Mouse (Mus musculus): ENCODE measurements at regions not wholly inside any gene's neighbourhood (a gene's known extent, or its start where the extent isn't known, plus 50 kb on each side); places are given as distances from the start of the nearest gene placed in this dataset.

GRCm38 (mm10) chr14:72227441-72227840 lies 264.2 kb downstream of the Gm9195 start:
- no peaks in the 10 kb centered on the region for H3K27me3 ChIP-seq (replicated peaks)
- no peak overlapping the region for H3K4me3 ChIP-seq (replicated peaks)
- TF ChIP-seq GATA1 (IDR thresholded peaks at IDR 0.05; ENCODE audit: borderline replicate concordance, low read length) (no peak), FLI1 (IDR thresholded peaks at IDR 0.05; ENCODE audit: low read length) (no peak)
- no peaks in the 10 kb centered on the region for H3K36me3 ChIP-seq (replicated peaks; ENCODE audit: low read length)
- H3K9me3 ChIP-seq, result no peaks in the 10 kb centered on the region
- H3K4me1 ChIP-seq, result no peaks in the 10 kb centered on the region

- Histone ChIP-seq H3K36me3 (replicated peaks; ENCODE audit: low read length) (no peaks in the 10 kb centered on the region), H3K4me1 (no peaks in the 10 kb centered on the region), H3K4me3 (replicated peaks) (no peak overlapping the region), H3K9me3 (no peaks in the 10 kb centered on the region), H3K27me3 (replicated peaks) (no peaks in the 10 kb centered on the region)
- TF ChIP-seq GATA1 (IDR thresholded peaks at IDR 0.05; ENCODE audit: borderline replicate concordance, low read length), result no peak
- TF ChIP-seq FLI1 (IDR thresholded peaks at IDR 0.05; ENCODE audit: low read length), result no peak
Observed at GRCm38 (mm10) chr14:72226946-72227345, 264.7 kb downstream of the Gm9195 start.

GRCm38 (mm10) chr14:72222836-72223235 lies 268.8 kb downstream of the Gm9195 start:
- Histone ChIP-seq H3K4me3 (replicated peaks) (no peak overlapping the region), H3K27me3 (replicated peaks) (no peaks in the 10 kb centered on the region), H3K4me1 (no peaks in the 10 kb centered on the region), H3K9me3 (no peaks in the 10 kb centered on the region), H3K36me3 (replicated peaks; ENCODE audit: low read length) (no peaks in the 10 kb centered on the region)
- TF ChIP-seq GATA1 (IDR thresholded peaks at IDR 0.05; ENCODE audit: borderline replicate concordance, low read length) (no peak), FLI1 (IDR thresholded peaks at IDR 0.05; ENCODE audit: low read length) (no peak)

GRCm38 (mm10) chr14:72219523-72219922 lies 272.1 kb downstream of the Gm9195 start:
- H3K36me3 ChIP-seq (replicated peaks; ENCODE audit: low read length), result no peaks in the 10 kb centered on the region

GRCm38 (mm10) chr14:72200307-72200706 lies 291.3 kb downstream of the Gm9195 start:
- no peak overlapping the region for H3K4me3 ChIP-seq (replicated peaks)
- H3K9me3 ChIP-seq, result no peaks in the 10 kb centered on the region
- no peaks in the 10 kb centered on the region for H3K27me3 ChIP-seq (replicated peaks)
- TF ChIP-seq GATA1 (IDR thresholded peaks at IDR 0.05; ENCODE audit: borderline replicate concordance, low read length) (no peak), FLI1 (IDR thresholded peaks at IDR 0.05; ENCODE audit: low read length) (no peak)
- no peaks in the 10 kb centered on the region for H3K36me3 ChIP-seq (replicated peaks; ENCODE audit: low read length)
- no peaks in the 10 kb centered on the region for H3K4me1 ChIP-seq

More at GRCm38 (mm10) chr14:72219523-72219922, 272.1 kb downstream of the Gm9195 start:
- Histone ChIP-seq H3K9me3 (no peaks in the 10 kb centered on the region), H3K4me3 (replicated peaks) (no peak overlapping the region), H3K4me1 (no peaks in the 10 kb centered on the region), H3K27me3 (replicated peaks) (no peaks in the 10 kb centered on the region)
- TF ChIP-seq FLI1 (IDR thresholded peaks at IDR 0.05; ENCODE audit: low read length), result no peak

GRCm38 (mm10) chr14:72199900-72200299 lies 291.7 kb downstream of the Gm9195 start:
- no peak overlapping the region for H3K4me3 ChIP-seq (replicated peaks)
- no peaks in the 10 kb centered on the region for H3K27me3 ChIP-seq (replicated peaks)
- no peaks in the 10 kb centered on the region for H3K4me1 ChIP-seq

GRCm38 (mm10) chr14:72197972-72198371 lies 293.7 kb downstream of the Gm9195 start:
- no peaks in the 10 kb centered on the region for H3K27me3 ChIP-seq (replicated peaks)
- no peak overlapping the region for H3K4me3 ChIP-seq (replicated peaks)
- no peaks in the 10 kb centered on the region for H3K4me1 ChIP-seq
- peaks cover 3% of the 10 kb centered on the region; the same call in 1 of the 2 replicates for H3K9me3 ChIP-seq
- TF ChIP-seq FLI1 (IDR thresholded peaks at IDR 0.05; ENCODE audit: low read length) (no peak), GATA1 (IDR thresholded peaks at IDR 0.05; ENCODE audit: borderline replicate concordance, low read length) (no peak)
- H3K36me3 ChIP-seq (replicated peaks; ENCODE audit: low read length), result no peaks in the 10 kb centered on the region

More at GRCm38 (mm10) chr14:72199900-72200299, 291.7 kb downstream of the Gm9195 start:
- no peak for TF ChIP-seq FLI1 (IDR thresholded peaks at IDR 0.05; ENCODE audit: low read length)
- TF ChIP-seq GATA1 (IDR thresholded peaks at IDR 0.05; ENCODE audit: borderline replicate concordance, low read length), result no peak
- no peaks in the 10 kb centered on the region for H3K9me3 ChIP-seq
- no peaks in the 10 kb centered on the region for H3K36me3 ChIP-seq (replicated peaks; ENCODE audit: low read length)

- Histone ChIP-seq H3K27me3 (replicated peaks) (peaks cover 2% of the 10 kb centered on the region), H3K36me3 (replicated peaks; ENCODE audit: low read length) (no peaks in the 10 kb centered on the region)
- TF ChIP-seq GATA1 (IDR thresholded peaks at IDR 0.05; ENCODE audit: borderline replicate concordance, low read length) (no peak), FLI1 (IDR thresholded peaks at IDR 0.05; ENCODE audit: low read length) (no peak)
Observed at GRCm38 (mm10) chr14:72187329-72187984, 304.2 kb downstream of the Gm9195 start.

GRCm38 (mm10) chr14:72175751-72176150 lies 315.9 kb downstream of the Gm9195 start:
- H3K4me3 ChIP-seq (replicated peaks), result no peak overlapping the region
- H3K27me3 ChIP-seq (replicated peaks), result peaks cover 7% of the 10 kb centered on the region
- peaks cover 7% of the 10 kb centered on the region; the same call in 1 of the 2 replicates for H3K9me3 ChIP-seq
- no peaks in the 10 kb centered on the region for H3K4me1 ChIP-seq
- H3K36me3 ChIP-seq (replicated peaks; ENCODE audit: low read length), result no peaks in the 10 kb centered on the region
- TF ChIP-seq FLI1 (IDR thresholded peaks at IDR 0.05; ENCODE audit: low read length), result no peak
- no peak for TF ChIP-seq GATA1 (IDR thresholded peaks at IDR 0.05; ENCODE audit: borderline replicate concordance, low read length)

More at GRCm38 (mm10) chr14:72187329-72187984, 304.2 kb downstream of the Gm9195 start:
- H3K9me3 ChIP-seq, result no peaks in the 10 kb centered on the region
- no peak overlapping the region for H3K4me3 ChIP-seq (replicated peaks)
- peaks cover 3% of the 10 kb centered on the region; the same call in 1 of the 2 replicates for H3K4me1 ChIP-seq

- no peaks in the 10 kb centered on the region for H3K36me3 ChIP-seq (replicated peaks; ENCODE audit: low read length)
- TF ChIP-seq FLI1 (IDR thresholded peaks at IDR 0.05; ENCODE audit: low read length) (no peak), GATA1 (IDR thresholded peaks at IDR 0.05; ENCODE audit: borderline replicate concordance, low read length) (no peak)
- peaks cover 5% of the 10 kb centered on the region for H3K27me3 ChIP-seq (replicated peaks)
- H3K4me3 ChIP-seq (replicated peaks), result no peak overlapping the region
- H3K4me1 ChIP-seq, result no peaks in the 10 kb centered on the region
- H3K9me3 ChIP-seq, result 0 out of 2 replicates have a peak, but pooled peaks cover 3% of the 10 kb centered on the region
Observed at GRCm38 (mm10) chr14:72172549-72173405, 318.9 kb downstream of the Gm9195 start.

All from megakaryocyte, embryonic 14.5 days (primary cell).